Mouse (Mus musculus) embryonic facial prominence, embryonic 15.5 days (tissue): ENCODE measurements at regions not wholly inside any gene's neighbourhood (a gene's known extent, or its start where the extent isn't known, plus 50 kb on each side); places are given as distances from the start of the nearest gene placed in this dataset.

Experiments
- ATAC-seq: fragments of 200-750 bp; cut with Nextera tagmentation; 2 replicates; pipeline ENCODE4 v1.8.0; 2017; ENCODE audit warnings: low read depth, moderate TSS enrichment; ENCODE audit not compliant: insufficient number of reproducible peaks, low FRiP score, low TSS enrichment
- H3K27ac ChIP-seq: fragments of 300-500 bp; sonication (generic); replicated peaks from 2 replicates; pipeline ENCODE4 v1.5.1; 2015; ENCODE audit warnings: mild to moderate bottlenecking, inconsistent platforms
- H3K27me3 ChIP-seq: fragments of 300-500 bp; sonication (generic); 2 replicates; pipeline ENCODE4 v1.6.1; 2015; ENCODE audit warnings: inconsistent platforms
- H3K36me3 ChIP-seq: fragments of 300-500 bp; sonication (generic); 2 replicates; pipeline ENCODE4 v1.6.1; 2015; ENCODE audit warnings: mild to moderate bottlenecking, inconsistent platforms
- H3K4me1 ChIP-seq: fragments of 300-500 bp; sonication (generic); 2 replicates; pipeline ENCODE4 v1.6.1; 2015; ENCODE audit warnings: inconsistent platforms
- H3K4me2 ChIP-seq: fragments of 300-500 bp; sonication (generic); replicated peaks from 2 replicates; pipeline ENCODE4 v1.6.1; 2015; ENCODE audit warnings: mild to moderate bottlenecking, inconsistent platforms
- H3K4me3 ChIP-seq: fragments of 300-500 bp; sonication (generic); replicated peaks from 2 replicates; pipeline ENCODE4 v1.5.1; 2015; ENCODE audit warnings: mild to moderate bottlenecking, inconsistent platforms
- H3K9ac ChIP-seq: fragments of 300-500 bp; sonication (generic); 2 replicates; pipeline ENCODE4 v1.6.1; 2015; ENCODE audit warnings: inconsistent platforms
- H3K9me3 ChIP-seq: fragments of 300-500 bp; sonication (generic); replicated peaks from 2 replicates; pipeline ENCODE4 v1.6.1; 2016; ENCODE audit warnings: inconsistent platforms
- WGBS: fragments of 180-500 bp; shearing (Covaris S2); methylation state at CpG from one replicate; pipeline ENCODE4 v1.1.7; 2015; 5-methylcytosine and 5-hydroxymethylcytosine counted together

DNA sequence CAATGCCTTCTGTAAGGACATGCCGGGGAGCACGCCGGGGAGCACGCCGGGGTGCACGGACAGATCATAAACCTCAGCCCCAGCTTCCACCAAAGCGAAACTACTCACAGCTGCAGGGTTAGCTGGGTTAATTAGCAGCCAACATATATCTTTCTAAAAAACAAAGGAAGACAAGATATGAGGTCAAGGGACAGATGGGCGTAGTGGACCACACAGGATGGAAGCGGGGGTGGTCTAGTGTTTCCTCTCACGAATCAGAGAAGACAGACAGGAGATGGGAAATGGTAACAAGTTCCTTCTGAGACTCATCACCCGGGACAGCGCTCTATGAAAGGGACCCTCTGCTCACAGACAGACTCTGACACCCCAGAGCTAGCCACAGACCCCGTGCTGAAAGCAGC is 60.0 kb upstream of the Ajap1 start:
- peaks cover 5% of the 10 kb centered on the region for H3K27me3 ChIP-seq
- no peak overlapping the region for H3K9ac ChIP-seq
- 0 out of 2 replicates have a peak, but pooled peaks cover 6% of the 10 kb centered on the region for H3K4me1 ChIP-seq
- H3K27ac ChIP-seq, result no peak overlapping the region
- H3K36me3 ChIP-seq, result no peaks in the 10 kb centered on the region
- H3K4me3 ChIP-seq, result no peak overlapping the region
- H3K4me2 ChIP-seq, result no peak overlapping the region
- 72% methylated on average over 13 of the region's 13 CpGs for WGBS
- no peak for ATAC-seq
- no peaks in the 10 kb centered on the region for H3K9me3 ChIP-seq

DNA sequence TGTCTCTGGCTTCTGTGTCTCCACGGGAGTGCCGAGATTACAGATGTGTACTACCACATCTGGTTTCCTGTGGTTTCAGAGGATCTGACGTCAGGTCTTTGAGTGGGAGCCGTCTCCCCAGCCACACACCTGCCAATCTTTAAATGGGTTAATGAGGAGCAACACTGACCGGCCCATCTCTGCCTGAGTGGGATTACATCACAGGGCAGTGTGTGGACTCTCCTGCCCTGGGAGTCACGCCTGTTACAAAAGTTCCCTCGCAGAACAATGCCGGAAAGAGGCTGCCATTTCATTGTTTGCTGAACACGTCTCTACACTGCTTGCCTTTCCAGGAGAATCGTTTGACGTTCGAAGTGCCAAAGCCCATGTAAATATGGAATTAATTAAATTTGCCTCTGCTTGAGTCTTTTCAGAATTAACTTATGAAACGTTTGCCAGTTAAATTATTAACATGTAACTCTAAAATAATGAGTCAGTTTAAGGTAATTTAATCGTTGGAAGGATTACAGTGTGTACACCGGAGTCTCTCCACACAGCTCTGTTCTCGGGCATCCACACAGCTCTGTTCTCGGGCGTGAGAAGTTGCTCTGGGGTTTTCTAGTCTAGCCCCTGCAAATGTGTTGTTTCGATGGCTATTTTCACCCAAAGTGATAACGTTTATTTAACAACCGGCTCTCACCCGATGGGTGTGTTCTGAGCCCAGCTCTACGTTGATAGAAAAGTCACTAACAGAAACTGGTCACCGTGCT is 61.5 kb upstream of the Ajap1 start:
- WGBS, result 36% methylated on average over 24 of the region's 24 CpGs
- Histone ChIP-seq H3K27me3 (peaks cover 5% of the 10 kb centered on the region), H3K4me2 (no peak overlapping the region; the same call in 1 of the 2 replicates), H3K27ac (no peak overlapping the region), H3K4me1 (0 out of 2 replicates have a peak, but pooled peaks cover 6% of the 10 kb centered on the region), H3K4me3 (no peak overlapping the region), H3K9me3 (no peaks in the 10 kb centered on the region), H3K36me3 (no peaks in the 10 kb centered on the region), H3K9ac (no peak overlapping the region)
- ATAC-seq, result no peak

DNA sequence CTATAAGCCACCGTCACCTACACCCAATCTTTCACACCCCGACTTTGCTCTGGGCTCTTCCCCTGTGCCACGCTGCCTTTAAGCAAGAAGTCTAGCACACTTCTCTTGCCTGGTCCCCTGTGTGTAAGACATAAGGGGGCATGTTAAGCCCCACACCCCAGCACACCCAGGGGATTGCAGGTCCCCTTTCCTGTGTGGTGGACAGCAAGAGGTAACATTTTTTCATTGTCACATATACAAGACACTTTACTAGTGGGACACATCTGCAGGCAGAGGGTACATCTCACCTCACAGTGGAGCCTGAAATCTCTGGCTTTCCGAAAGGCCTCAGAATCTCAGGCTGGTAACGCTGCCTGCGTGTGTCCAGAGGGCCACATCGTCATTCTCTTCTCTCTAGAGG is 64.1 kb upstream of the Ajap1 start:
- WGBS, result 86% methylated on average over 7 of the region's 7 CpGs
- H3K36me3 ChIP-seq, result no peaks in the 10 kb centered on the region
- no peak overlapping the region for H3K4me3 ChIP-seq
- H3K9me3 ChIP-seq, result no peaks in the 10 kb centered on the region
- no peak for ATAC-seq
- H3K4me1 ChIP-seq, result 0 out of 2 replicates have a peak, but pooled peaks cover 6% of the 10 kb centered on the region
- no peak overlapping the region for H3K27ac ChIP-seq
- H3K27me3 ChIP-seq, result peaks cover 5% of the 10 kb centered on the region
- no peak overlapping the region for H3K9ac ChIP-seq
- H3K4me2 ChIP-seq, result no peak overlapping the region

DNA sequence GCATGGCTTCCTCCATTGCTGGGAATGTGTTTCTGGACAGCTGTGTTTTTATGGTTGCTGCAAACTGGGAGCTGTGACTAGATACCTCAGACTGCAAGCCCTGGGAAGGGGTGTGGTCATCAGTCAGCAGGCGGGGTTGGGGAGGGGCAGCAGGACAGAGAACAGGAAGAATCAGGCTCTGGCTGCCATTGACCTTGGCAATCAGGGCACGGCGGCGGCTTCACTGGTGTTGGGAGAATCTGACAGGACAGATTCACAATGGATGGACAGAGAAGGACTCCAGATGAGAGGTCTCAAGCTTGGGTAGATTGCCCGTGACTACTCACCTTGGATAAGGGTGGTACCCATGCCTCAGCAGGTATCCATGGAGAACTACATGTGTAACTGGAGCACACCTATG is 64.5 kb upstream of the Ajap1 start:
- H3K27ac ChIP-seq, result no peak overlapping the region
- WGBS, result 87% methylated on average over 5 of the region's 5 CpGs
- no peak for ATAC-seq

DNA sequence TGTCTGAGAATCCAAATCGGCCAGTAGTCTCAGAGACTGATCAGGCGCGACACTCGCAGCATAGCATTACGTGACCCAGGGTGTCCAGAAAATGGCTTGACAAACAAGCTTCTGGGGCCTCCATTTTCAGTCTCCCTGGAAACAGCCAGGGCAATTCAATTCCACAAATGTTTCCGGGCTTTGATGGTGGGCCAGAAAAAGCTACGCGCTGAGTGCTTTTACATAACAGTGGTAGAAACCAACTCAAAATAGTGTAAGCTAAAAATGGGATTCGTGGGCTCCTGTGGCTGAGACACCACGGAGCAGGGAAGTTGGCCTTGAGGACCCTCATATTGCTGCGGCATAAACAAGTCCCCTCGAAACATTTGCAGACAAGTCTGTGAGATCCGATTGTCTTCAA is 65.3 kb upstream of the Ajap1 start:
- 71% methylated on average over 13 of the region's 13 CpGs for WGBS
- no peak overlapping the region for H3K4me2 ChIP-seq

More for the DNA sequence above, 64.5 kb upstream of the Ajap1 start:
- no peaks in the 10 kb centered on the region for H3K9me3 ChIP-seq
- H3K27me3 ChIP-seq, result peaks cover 5% of the 10 kb centered on the region
- 0 out of 2 replicates have a peak, but pooled peaks cover 6% of the 10 kb centered on the region for H3K4me1 ChIP-seq
- H3K36me3 ChIP-seq, result no peaks in the 10 kb centered on the region
- no peak overlapping the region for H3K4me3 ChIP-seq
- H3K4me2 ChIP-seq, result no peak overlapping the region
- H3K9ac ChIP-seq, result no peak overlapping the region

DNA sequence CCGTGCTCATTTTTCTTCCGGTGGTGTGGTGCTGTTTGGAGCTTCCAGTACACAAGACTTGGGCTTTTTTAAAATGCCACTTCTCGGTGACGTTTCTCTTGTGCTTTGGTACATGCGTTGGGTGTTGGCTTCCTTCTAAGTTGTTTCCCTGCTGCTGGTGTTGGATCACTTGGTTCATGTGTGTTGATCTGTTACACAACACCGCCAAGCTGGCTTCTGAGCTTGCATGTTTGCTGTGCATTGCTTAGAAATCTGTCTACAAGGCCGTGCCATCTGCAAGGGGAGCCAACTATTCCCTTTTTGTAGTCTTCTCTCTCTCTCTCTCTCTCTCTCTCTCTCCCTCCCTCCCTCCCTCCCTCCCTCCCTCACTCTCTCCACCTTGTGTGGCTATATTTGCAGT is 68.7 kb upstream of the Ajap1 start:
- 87% methylated on average over 7 of the region's 7 CpGs for WGBS
- H3K4me2 ChIP-seq, result no peak overlapping the region
- H3K36me3 ChIP-seq, result no peaks in the 10 kb centered on the region
- no peaks in the 10 kb centered on the region for H3K4me1 ChIP-seq
- ATAC-seq, result no peak
- 0 out of 2 replicates have a peak, but pooled peaks cover 4% of the 10 kb centered on the region for H3K27me3 ChIP-seq
- H3K9ac ChIP-seq, result no peak overlapping the region
- no peak overlapping the region for H3K4me3 ChIP-seq
- H3K27ac ChIP-seq, result no peak overlapping the region
- no peaks in the 10 kb centered on the region for H3K9me3 ChIP-seq

More for the DNA sequence above, 65.3 kb upstream of the Ajap1 start:
- Histone ChIP-seq H3K36me3 (no peaks in the 10 kb centered on the region), H3K27me3 (peaks cover 5% of the 10 kb centered on the region), H3K9me3 (no peaks in the 10 kb centered on the region), H3K9ac (no peak overlapping the region), H3K4me3 (no peak overlapping the region), H3K4me1 (0 out of 2 replicates have a peak, but pooled peaks cover 6% of the 10 kb centered on the region), H3K27ac (no peak overlapping the region)
- no peak for ATAC-seq

DNA sequence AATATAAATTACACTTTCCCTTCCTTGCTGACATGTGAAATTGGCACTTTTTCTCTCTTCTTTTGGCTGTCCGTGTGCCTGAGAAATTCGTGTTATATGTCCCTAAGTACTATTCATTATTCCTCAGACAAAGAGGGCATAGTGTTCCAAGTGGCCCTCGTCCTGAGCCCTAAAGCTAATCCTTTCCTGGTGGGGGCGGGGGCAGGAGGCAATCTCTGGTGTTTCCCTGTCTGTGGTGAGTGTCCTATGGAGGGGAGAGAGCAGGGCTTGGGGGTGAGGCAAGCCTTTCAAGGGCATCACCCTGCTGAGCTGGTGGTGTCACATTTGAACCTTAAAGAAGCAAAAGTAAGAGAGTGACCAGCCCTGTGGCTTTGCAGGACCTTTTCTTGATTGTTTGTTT is 69.9 kb upstream of the Ajap1 start:
- no peak overlapping the region for H3K9ac ChIP-seq
- 16% methylated on average over 4 of the region's 4 CpGs for WGBS
- 0 out of 2 replicates have a peak, but pooled peaks cover 4% of the 10 kb centered on the region for H3K27me3 ChIP-seq
- H3K9me3 ChIP-seq, result no peaks in the 10 kb centered on the region
- ATAC-seq, result no peak
- H3K27ac ChIP-seq, result no peak overlapping the region
- no peak overlapping the region for H3K4me3 ChIP-seq
- no peak overlapping the region for H3K4me2 ChIP-seq
- no peaks in the 10 kb centered on the region for H3K36me3 ChIP-seq
- H3K4me1 ChIP-seq, result no peaks in the 10 kb centered on the region

DNA sequence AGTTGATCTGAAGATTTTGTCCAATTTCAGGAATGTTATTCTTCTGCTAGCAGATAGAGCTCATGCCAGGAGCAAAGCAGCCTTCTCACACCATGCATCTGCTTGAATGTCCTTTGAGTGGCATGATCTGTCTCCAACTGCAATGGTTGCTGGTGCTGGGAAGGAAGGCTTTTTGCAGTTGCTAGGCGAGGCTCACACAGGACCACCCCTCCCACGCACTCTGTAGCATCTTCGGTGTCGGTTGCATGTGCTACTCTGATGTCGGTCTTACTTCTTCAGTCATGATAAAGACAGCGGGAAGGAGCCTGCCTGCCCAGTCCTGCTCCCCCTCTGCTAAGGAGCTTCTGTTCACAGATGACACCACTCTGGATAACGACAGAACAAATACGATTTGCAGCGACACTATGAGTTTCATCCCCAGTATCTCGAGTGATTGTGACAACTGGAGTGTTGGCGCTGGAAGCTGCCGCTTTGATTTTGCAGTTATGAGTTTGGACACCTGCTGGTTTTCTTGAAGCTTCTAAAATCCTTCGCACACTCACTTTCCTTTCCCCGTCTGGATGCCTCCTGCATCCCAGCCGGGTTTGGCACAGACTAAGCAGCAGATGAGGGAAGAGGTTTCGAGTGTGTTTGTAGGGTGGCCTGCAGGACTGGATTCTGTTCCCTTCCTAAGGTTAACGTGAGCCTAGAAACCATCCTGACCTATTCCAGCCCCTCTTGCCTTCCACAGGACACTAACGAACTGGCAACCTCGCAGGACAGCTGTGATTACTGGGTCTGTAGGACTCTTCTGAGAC is 75.4 kb upstream of the Ajap1 start:
- Histone ChIP-seq H3K27ac (no peak overlapping the region), H3K4me2 (no peak overlapping the region), H3K27me3 (0 out of 2 replicates have a peak, but pooled peaks cover 4% of the 10 kb centered on the region), H3K9me3 (no peaks in the 10 kb centered on the region), H3K36me3 (no peaks in the 10 kb centered on the region), H3K4me1 (no peaks in the 10 kb centered on the region), H3K4me3 (no peak overlapping the region), H3K9ac (no peak overlapping the region)
- no peak for ATAC-seq
- WGBS, result 69% methylated on average over 19 of the region's 19 CpGs

DNA sequence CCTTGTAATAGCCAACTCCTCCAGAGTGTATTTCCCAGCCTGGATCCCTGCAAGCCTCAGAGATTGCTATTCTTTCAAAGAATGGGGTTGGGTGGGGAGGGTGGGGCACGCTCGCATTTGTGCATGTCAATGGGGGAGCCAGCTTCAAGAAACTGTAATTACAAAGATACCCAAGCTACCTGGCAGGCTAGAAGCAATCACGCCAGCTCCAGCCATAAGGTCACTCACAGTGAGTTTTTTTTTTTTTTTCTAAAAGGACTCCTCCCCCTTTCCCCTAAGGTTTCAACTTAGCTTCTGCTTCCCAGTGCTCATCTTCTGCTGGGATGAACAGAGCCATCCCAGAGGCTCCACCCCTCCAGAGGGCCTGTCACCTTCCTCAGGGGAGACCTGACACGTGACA is 77.0 kb upstream of the Ajap1 start:
- H3K9ac ChIP-seq, result no peak overlapping the region
- 0 out of 2 replicates have a peak, but pooled peaks cover 4% of the 10 kb centered on the region for H3K27me3 ChIP-seq
- H3K4me3 ChIP-seq, result no peak overlapping the region
- 60% methylated on average over 4 of the region's 4 CpGs for WGBS
- H3K27ac ChIP-seq, result no peak overlapping the region
- no peaks in the 10 kb centered on the region for H3K4me1 ChIP-seq
- no peaks in the 10 kb centered on the region for H3K9me3 ChIP-seq
- H3K36me3 ChIP-seq, result no peaks in the 10 kb centered on the region
- H3K4me2 ChIP-seq, result no peak overlapping the region
- no peak for ATAC-seq

DNA sequence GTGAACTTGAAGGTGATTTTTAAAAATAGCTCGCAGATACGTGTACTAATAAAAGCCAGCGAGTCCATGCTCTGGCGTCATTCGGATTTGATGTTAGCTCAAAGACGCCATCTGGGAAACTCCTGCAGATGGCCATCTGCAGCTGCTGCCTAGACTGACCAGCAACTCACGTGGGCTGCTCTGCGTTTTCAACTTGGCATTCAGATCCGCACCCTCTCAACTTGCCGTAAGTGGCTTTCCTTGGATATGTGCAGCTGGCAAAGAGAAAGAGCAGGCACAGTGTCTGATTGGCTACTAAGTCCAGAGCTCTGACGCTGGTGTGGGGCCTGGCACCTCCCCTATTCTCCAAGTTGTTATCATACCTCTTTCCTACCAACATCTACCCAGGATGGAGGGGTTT is 77.6 kb upstream of the Ajap1 start:
- ATAC-seq, result no peak

DNA sequence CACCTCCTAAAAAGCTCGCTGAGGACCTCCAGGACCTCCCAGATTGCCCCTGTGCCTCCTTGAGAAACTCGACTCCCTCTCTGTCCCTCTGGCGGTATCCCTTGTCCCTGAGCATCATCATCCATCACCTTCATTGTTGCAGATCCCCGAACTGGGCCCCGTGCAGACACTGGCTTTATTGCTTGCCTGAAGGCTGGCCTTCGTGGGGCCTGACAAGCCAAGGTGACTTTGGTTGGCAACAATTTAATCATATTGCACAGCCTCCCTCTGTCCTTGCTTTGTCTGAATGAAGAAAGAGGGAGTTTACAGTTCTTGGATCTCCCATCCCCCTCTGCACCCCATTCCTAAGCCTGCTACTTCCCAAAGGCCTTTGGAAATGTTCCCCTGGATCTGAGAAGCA is 78.3 kb upstream of the Ajap1 start:
- ATAC-seq, result no peak
- Histone ChIP-seq H3K27me3 (no peaks in the 10 kb centered on the region), H3K9me3 (no peaks in the 10 kb centered on the region), H3K4me2 (no peak overlapping the region), H3K4me3 (no peak overlapping the region), H3K9ac (no peak overlapping the region), H3K36me3 (no peaks in the 10 kb centered on the region), H3K27ac (no peak overlapping the region), H3K4me1 (no peaks in the 10 kb centered on the region)
- WGBS, result 48% methylated on average over 6 of the region's 6 CpGs

More for the DNA sequence above, 77.6 kb upstream of the Ajap1 start:
- no peaks in the 10 kb centered on the region for H3K36me3 ChIP-seq
- H3K9ac ChIP-seq, result no peak overlapping the region
- no peak overlapping the region for H3K4me3 ChIP-seq
- H3K4me1 ChIP-seq, result no peaks in the 10 kb centered on the region
- H3K27me3 ChIP-seq, result no peaks in the 10 kb centered on the region
- H3K9me3 ChIP-seq, result no peaks in the 10 kb centered on the region
- WGBS, result 66% methylated on average over 11 of the region's 11 CpGs
- no peak overlapping the region for H3K4me2 ChIP-seq
- H3K27ac ChIP-seq, result no peak overlapping the region
